ENCODE assay signal across 8 mouse cellular contexts in the genomic region with DNA sequence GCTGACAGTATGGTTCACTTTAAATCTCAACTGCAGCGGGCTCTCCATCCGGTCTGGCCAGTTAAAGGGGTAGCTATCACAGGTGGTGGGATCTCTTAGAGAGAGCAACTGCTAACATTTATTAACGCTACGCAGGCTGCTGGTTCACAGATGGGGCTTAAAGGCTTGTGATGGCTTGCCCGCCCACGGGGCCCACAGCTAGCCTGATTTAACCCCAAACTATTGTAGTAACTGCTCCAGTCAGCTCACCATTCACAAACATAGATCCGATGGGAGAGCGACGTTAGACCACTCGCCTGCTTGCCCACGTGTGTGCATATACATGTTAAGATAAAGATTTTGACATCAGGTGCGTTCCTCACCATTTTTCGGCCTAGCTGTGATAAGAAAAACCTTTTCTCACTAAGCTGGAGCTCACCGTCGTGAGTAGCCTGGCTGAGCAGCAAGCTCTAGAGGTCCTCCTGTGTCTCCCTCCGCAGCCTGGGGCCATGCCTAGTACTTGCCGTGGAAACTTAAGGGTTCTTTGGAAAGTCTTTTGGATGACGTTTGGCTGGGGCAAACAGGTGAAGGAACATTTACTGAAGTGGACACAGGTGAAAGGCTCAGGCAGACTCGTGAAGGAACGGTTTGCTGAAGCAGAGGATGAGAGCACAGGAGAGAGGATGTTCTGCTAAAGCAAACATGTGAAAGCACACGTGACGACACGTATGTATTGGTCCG. TPM values are rescaled to one million over a fixed set of nuclear protein-coding genes. Genes with fewer than 3 reads are reported as not detected.
DNase-seq lines count a peak whose midpoint lies in the region; ATAC-seq lines count a peak whose summit lies in the region.

No protein-coding gene starts in this region.

- H3K36me3 ChIP-seq in embryonic facial prominence, embryonic 10.5 days (replicated peaks): peaks cover 9% of the 10 kb centered on the region
- H3K36me3 ChIP-seq in intestine, embryonic 14.5 days (ENCODE audit: control insufficient read depth, insufficient read depth, low read length): no peaks in the 10 kb centered on the region; the same call in 1 of the 2 replicates
- H3K36me3 ChIP-seq in neural tube, embryonic 13.5 days: no peaks in the 10 kb centered on the region

- DNase-seq in layer of hippocampus, adult 9-11 months: peak; percentile 52
- no peak for DNase-seq in layer of hippocampus, adult 9-10 months (ENCODE audit: low spot score)
- DNase-seq in embryonic facial prominence, embryonic 10.5 days (ENCODE audit: low spot score): peak; percentile 42
- DNase-seq in intestine, embryonic 14.5 days (ENCODE audit: low spot score): peak; percentile 62
- no peak for DNase-seq in c-Kit-positive CD71-positive TER-119-positive erythroid progenitor cells, embryonic 14.5 days (ENCODE audit: low spot score)
- DNase-seq in layer of hippocampus, postnatal 14 days (ENCODE audit: low spot score in 2 of 2): no peak
- DNase-seq in adrenal gland, postnatal 10 days: no peak

- no peak overlapping the region for H3K9ac ChIP-seq in intestine, embryonic 14.5 days (ENCODE audit: low read length)
- H3K9ac ChIP-seq in neural tube, embryonic 13.5 days: peak overlapping the region; percentile 45; the same call in 1 of the 2 replicates

- no peaks in the 10 kb centered on the region for H3K27me3 ChIP-seq in embryonic facial prominence, embryonic 10.5 days (replicated peaks; ENCODE audit: low read depth, poor library complexity, severe bottlenecking)
- H3K27me3 ChIP-seq in intestine, embryonic 14.5 days (replicated peaks; ENCODE audit: control insufficient read depth, insufficient read depth, low read length): no peaks in the 10 kb centered on the region
- H3K27me3 ChIP-seq in neural tube, embryonic 13.5 days: no peaks in the 10 kb centered on the region; the same call in 1 of the 2 replicates

- peak overlapping the region; percentile 42; the same call in 1 of the 2 replicates for H3K4me3 ChIP-seq in embryonic facial prominence, embryonic 10.5 days
- H3K4me3 ChIP-seq in intestine, embryonic 14.5 days (ENCODE audit: low read depth, low read length): no peak overlapping the region
- no peak overlapping the region for H3K4me3 ChIP-seq in neural tube, embryonic 13.5 days

- H3K27ac ChIP-seq in embryonic facial prominence, embryonic 10.5 days (replicated peaks): peak overlapping the region; percentile 80; the same call in 1 of the 2 replicates
- peak overlapping the region; percentile 12 for H3K27ac ChIP-seq in intestine, embryonic 14.5 days (ENCODE audit: low read depth)
- H3K27ac ChIP-seq in neural tube, embryonic 13.5 days (replicated peaks): peak overlapping the region; percentile 57

- peak overlapping the region; percentile 35 for H3K4me2 ChIP-seq in intestine, embryonic 14.5 days (ENCODE audit: low read length)
- H3K4me2 ChIP-seq in neural tube, embryonic 13.5 days: peak overlapping the region; percentile 42

- no peaks in the 10 kb centered on the region for H3K9me3 ChIP-seq in embryonic facial prominence, embryonic 10.5 days
- H3K9me3 ChIP-seq in intestine, embryonic 14.5 days (ENCODE audit: control insufficient read depth, low read length): no peaks in the 10 kb centered on the region
- H3K9me3 ChIP-seq in neural tube, embryonic 13.5 days: no peaks in the 10 kb centered on the region

- H3K4me1 ChIP-seq in embryonic facial prominence, embryonic 10.5 days: peaks cover 69% of the 10 kb centered on the region
- peaks cover 53% of the 10 kb centered on the region for H3K4me1 ChIP-seq in intestine, embryonic 14.5 days (replicated peaks; ENCODE audit: control insufficient read depth, insufficient read depth, low read length)
- peaks cover 54% of the 10 kb centered on the region for H3K4me1 ChIP-seq in neural tube, embryonic 13.5 days (replicated peaks)

- 56% methylated on average over 24 of the region's 24 CpGs for WGBS in embryonic facial prominence, embryonic 10.5 days
- 54% methylated on average over 24 of the region's 24 CpGs for WGBS in intestine, embryonic 14.5 days
- 59% methylated on average over 24 of the region's 24 CpGs for WGBS in neural tube, embryonic 13.5 days

- ATAC-seq in intestine, embryonic 14.5 days (replicated peaks; ENCODE audit: low FRiP score, low TSS enrichment, low read depth): no peak
- ATAC-seq in neural tube, embryonic 13.5 days (ENCODE audit: low read depth): 0 out of 2 replicates have a peak, but pooled peaks have one; percentile 33

RNA-seq across cellular contexts. Expression of a gene that starts 13.8 kb away (rescaled TPM):
- 15.8 and 19.4 TPM in 2 replicates for polyA plus RNA-seq in embryonic facial prominence, embryonic 10.5 days (2016; fragmentation: Nextera tagmentation; extraction: Ambion mirVana)
- polyA plus RNA-seq in intestine, embryonic 14.5 days (2014; fragmentation: Nextera tagmentation; extraction: Ambion mirVana): 20.9 and 24.6 TPM in 2 replicates
- 6.2 and 8.0 TPM in 2 replicates for polyA plus RNA-seq in neural tube, embryonic 13.5 days (2015; fragmentation: Nextera tagmentation; extraction: Ambion mirVana)
- total RNA-seq in layer of hippocampus, postnatal 14 days (2021): 10 to 100 TPM; 12.0 to 12.6 TPM
- 10 to 100 TPM; 47.9 to 49.1 TPM for total RNA-seq in adrenal gland, postnatal 10 days (2021)

Comparison
In these comparisons a context has a peak if more than half of its experiments do, and no peak if none do; other contexts are left out.
1. DNase-seq: peak in layer of hippocampus, adult 9-11 months (single experiment), embryonic facial prominence, embryonic 10.5 days (single experiment) and intestine, embryonic 14.5 days (single experiment); none in layer of hippocampus, adult 9-10 months (single experiment), c-Kit-positive CD71-positive TER-119-positive erythroid progenitor cells, embryonic 14.5 days (single experiment), layer of hippocampus, postnatal 14 days (0 of 2) and adrenal gland, postnatal 10 days (single experiment).
2. H3K27ac ChIP-seq: peak in every context shown above with its lines; median percentile 80 in embryonic facial prominence, embryonic 10.5 days; 57 in neural tube, embryonic 13.5 days; 12 in intestine, embryonic 14.5 days.